Mouse (Mus musculus): ENCODE measurements at regions not wholly inside any gene's neighbourhood (a gene's known extent, or its start where the extent isn't known, plus 50 kb on each side); places are given as distances from the start of the nearest gene placed in this dataset.
"Not testable (repeated sequence)": the region's sequence is repeated elsewhere in the genome, so short reads cannot be mapped to it uniquely, and the experiment has no call there.

DNA sequence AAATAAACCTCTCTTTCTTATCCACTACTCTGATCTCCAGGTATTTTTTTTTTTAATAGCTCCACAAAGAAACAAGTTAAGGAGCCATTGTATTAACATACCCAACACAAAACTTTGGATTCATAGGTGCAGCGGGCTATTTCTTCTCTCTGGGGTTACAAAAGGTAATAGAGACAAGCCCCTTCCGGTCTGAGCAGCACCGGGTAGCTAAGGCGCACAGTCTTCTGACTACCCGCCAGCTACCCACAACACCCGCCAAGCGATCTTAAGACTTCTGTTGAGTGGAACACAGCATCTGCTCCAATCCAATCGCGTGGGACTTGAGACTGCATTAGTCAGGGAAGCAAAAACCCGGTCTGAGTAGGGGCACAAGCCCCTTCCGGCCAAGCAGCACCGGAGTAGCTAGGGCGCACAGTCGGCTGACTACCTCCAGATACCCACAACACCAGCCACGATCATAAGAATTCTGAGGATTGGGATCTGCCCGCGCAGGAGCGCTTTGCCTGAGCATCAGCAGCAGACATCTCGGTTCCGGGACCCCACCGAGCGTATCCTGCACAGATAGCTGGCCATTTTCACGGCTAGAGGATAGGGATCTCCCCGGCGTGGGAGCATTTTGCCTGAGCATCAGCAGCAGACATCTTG is 2463.9 kb downstream of the Gm37988 start:
- 91% methylated on average over 25 of the region's 25 CpGs for WGBS
- H3K27ac ChIP-seq; ATAC-seq; H3K4me1 ChIP-seq (replicated peaks); H3K9me3 ChIP-seq; H3K9ac ChIP-seq (replicated peaks); H3K4me2 ChIP-seq (replicated peaks); H3K36me3 ChIP-seq; H3K27me3 ChIP-seq; H3K4me3 ChIP-seq (replicated peaks): not testable (repeated sequence)

DNA sequence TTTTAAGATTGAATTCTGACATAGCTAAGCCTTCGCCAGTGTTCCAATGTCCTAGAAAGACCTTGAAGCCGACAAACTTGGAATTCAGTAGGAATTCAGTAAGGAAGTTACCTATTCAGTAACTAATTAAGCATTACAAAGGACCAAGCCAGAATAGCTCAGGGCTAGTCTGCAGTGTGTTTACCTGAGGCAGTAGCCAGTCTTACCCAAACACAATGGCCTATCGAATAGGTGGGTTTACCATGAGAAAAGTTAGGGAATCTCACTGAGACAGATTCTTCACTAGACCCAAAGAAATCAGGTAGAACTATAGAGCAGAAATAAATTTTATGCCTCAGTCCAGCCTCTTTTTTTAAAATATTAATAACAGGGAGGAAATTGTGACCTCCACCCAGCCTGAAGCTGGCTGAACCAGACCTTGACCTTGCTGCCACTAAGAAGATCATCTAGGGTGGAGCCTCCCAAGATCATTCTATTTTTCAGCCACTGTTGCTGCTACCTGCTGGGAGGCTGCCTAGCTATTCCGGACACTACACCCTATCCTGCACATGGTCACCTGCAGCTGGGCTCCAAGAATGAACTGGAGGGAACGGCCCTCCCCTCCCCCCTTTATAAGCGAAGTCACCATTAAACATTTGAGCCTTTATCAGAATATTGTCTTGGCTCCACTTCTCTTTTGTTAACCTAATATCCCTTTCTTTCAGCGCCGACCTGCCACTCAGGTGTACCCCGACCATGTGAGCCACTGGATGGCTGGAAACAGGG is 2491.4 kb downstream of the Gm37988 start:
- not testable (repeated sequence) for H3K4me2 ChIP-seq (replicated peaks); H3K27ac ChIP-seq; H3K4me1 ChIP-seq (replicated peaks); H3K36me3 ChIP-seq; H3K9ac ChIP-seq (replicated peaks); H3K4me3 ChIP-seq (replicated peaks); ATAC-seq; H3K9me3 ChIP-seq; H3K27me3 ChIP-seq
- WGBS = 92% methylated on average over 9 of the region's 9 CpGs

DNA sequence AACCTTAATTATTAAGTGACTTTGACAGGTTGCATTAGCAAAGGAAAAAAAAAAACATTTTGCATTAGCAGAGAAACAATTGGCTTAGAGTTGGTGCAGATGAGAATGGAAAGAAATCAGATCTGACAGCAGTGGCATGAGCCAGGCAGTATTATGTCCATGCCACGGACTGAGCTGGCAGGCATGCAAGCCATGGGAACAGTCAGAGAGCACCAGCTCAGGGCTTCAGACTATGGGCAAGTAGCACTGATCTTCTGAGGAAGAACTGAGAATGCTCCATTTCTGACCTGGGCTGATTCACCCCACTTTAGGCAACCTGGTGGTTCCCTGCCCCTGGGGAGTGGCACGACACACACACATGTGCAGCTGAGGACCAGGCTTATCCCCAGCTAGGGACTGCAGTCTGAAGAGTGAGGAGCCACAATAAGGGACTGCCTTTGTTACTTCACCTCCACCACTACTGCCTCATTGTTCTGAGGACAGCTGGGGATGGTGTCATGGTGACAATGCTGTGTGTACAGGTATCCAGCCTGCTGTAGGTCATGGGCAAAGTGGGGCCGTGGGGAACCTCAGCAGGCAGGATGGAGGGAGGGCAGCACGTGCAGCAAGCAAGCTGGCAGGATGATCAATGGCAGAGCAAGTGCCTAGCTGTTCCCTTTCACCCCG is 2501.4 kb downstream of the Gm37988 start:
- Histone ChIP-seq H3K9me3 (no peaks in the 10 kb centered on the region), H3K9ac (replicated peaks) (no peak overlapping the region), H3K4me1 (replicated peaks) (peaks cover 4% of the 10 kb centered on the region), H3K36me3 (no peaks in the 10 kb centered on the region), H3K27ac (no peak overlapping the region), H3K4me3 (replicated peaks) (no peak overlapping the region), H3K4me2 (replicated peaks) (no peak overlapping the region), H3K27me3 (no peaks in the 10 kb centered on the region)
- peak; percentile 34; the same call in 1 of the 2 replicates for ATAC-seq
- WGBS = 49% methylated on average over 5 of the region's 5 CpGs

DNA sequence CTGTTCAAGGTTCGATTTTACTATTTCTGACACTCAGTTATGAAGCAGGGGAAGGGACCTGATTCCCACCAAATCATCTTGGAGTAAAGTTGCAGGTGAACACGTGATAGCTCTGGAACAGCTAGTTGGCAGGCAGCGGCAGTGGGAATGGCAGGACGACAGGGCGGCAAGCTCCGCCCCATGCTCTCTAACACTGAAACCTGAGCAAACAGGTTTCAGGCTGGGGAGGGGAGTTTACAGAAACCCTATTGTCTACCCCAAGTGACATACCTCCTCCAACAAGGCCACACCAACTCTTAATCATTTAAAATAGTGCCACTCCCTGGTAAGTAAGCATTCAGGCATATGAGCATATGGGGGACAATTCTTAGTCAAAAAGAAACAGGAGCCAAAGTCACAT is 2504.7 kb downstream of the Gm37988 start:
- H3K36me3 ChIP-seq; H3K4me2 ChIP-seq (replicated peaks); H3K9ac ChIP-seq (replicated peaks); H3K9me3 ChIP-seq; H3K27me3 ChIP-seq; ATAC-seq; H3K4me3 ChIP-seq (replicated peaks); H3K4me1 ChIP-seq (replicated peaks); H3K27ac ChIP-seq: not testable (repeated sequence)
- WGBS = 71% methylated on average over 6 of the region's 6 CpGs

DNA sequence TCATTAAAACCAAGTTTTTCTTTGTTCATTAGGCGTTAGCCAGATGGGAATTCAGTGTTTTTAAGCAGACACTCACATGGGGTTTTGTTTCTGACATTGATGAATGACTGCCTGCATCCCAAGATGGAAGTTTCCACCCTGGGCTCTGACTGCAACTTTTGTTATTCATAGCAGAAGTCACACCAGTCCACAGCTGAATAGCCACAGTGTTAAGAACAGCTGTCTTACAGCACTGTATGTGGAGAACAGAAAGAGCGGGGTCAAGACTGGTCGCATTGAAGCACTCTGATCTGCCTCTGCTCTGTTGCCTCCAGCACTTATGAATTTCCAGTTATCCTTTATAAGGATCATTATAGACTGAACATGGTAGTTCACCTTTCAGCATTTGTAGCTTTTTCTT is 2505.8 kb downstream of the Gm37988 start:
- ATAC-seq = peak; percentile 62
- 43% methylated on average over 3 of the region's 3 CpGs for WGBS
- no peak overlapping the region for H3K27ac ChIP-seq
- H3K4me3 ChIP-seq (replicated peaks) = no peak overlapping the region
- H3K9me3 ChIP-seq = no peaks in the 10 kb centered on the region
- H3K4me1 ChIP-seq (replicated peaks) = peaks cover 4% of the 10 kb centered on the region
- H3K36me3 ChIP-seq = no peaks in the 10 kb centered on the region
- H3K9ac ChIP-seq (replicated peaks) = no peak overlapping the region
- H3K27me3 ChIP-seq = no peaks in the 10 kb centered on the region
- no peak overlapping the region for H3K4me2 ChIP-seq (replicated peaks)

DNA sequence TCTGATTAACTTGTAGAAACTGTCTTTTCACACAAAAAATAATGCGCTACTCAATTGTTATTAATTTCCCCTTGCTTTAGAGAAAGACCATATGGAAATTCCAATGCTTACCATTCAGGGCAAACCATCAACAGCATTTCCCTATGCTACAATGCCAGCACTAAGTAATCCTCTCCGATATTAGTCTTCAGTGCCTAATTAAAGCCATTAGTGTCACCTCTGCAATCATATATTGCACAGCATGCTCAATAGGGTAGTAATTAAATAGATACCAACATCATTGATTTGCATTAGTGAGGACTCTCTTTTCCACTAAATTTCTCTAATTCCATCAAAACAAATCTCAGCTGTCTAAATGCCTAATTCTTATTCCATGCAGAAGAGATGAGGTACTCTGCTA is 2511.2 kb downstream of the Gm37988 start:
- no peaks in the 10 kb centered on the region for H3K27me3 ChIP-seq
- 55% methylated on average over 2 of the region's 2 CpGs for WGBS
- ATAC-seq = peak; percentile 60
- H3K36me3 ChIP-seq = no peaks in the 10 kb centered on the region
- H3K4me3 ChIP-seq (replicated peaks) = no peak overlapping the region
- no peak overlapping the region for H3K9ac ChIP-seq (replicated peaks)
- H3K4me2 ChIP-seq (replicated peaks) = no peak overlapping the region
- H3K9me3 ChIP-seq = no peaks in the 10 kb centered on the region
- H3K27ac ChIP-seq = no peak overlapping the region
- H3K4me1 ChIP-seq (replicated peaks) = peaks cover 4% of the 10 kb centered on the region; the same call in 1 of the 2 replicates

DNA sequence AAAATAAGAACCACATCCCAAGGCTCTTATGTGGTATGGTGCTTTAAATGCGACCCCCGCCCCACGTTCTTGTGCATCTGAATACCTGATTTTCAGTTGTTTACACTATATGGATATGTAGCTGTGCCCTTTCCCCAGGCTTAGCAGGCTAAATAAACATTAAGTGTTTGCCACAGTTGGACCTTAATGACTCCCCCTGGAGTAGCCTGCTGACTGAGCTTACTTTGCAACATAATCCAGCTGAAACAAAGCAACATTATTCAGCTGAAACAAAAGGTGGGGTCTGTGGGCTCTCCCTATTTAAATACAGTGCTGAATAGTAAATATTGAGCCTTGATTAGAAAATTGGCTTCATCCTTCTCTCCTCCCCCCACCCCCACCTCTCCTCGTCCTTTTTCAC is 2511.6 kb downstream of the Gm37988 start:
- no peak overlapping the region for H3K4me3 ChIP-seq (replicated peaks)
- H3K27me3 ChIP-seq = no peaks in the 10 kb centered on the region
- peaks cover 4% of the 10 kb centered on the region; the same call in 1 of the 2 replicates for H3K4me1 ChIP-seq (replicated peaks)
- 18% methylated on average over 4 of the region's 4 CpGs for WGBS
- H3K4me2 ChIP-seq (replicated peaks) = no peak overlapping the region
- H3K27ac ChIP-seq = no peak overlapping the region
- ATAC-seq = peak; percentile 63
- H3K9me3 ChIP-seq = no peaks in the 10 kb centered on the region
- H3K36me3 ChIP-seq = no peaks in the 10 kb centered on the region
- no peak overlapping the region for H3K9ac ChIP-seq (replicated peaks)

Data from midbrain, embryonic 13.5 days (tissue).